Mouse (Mus musculus) hindbrain, embryonic 15.5 days (tissue): ENCODE results near the gene Terf2. TPM values are rescaled to one million over a fixed set of nuclear protein-coding genes. Genes with fewer than 3 reads are reported as not detected.

Experiments used
- ATAC-seq: fragments of 200-750 bp; cut with Nextera tagmentation; 2 replicates; pipeline ENCODE4 v1.8.0; 2017; ENCODE audit warnings: low read depth, moderate number of reproducible peaks, moderate TSS enrichment; ENCODE audit not compliant: low FRiP score
- H3K27ac ChIP-seq: fragments of 300-500 bp; sonication (generic); replicated peaks from 2 replicates; pipeline ENCODE4 v1.5.1; 2015; ENCODE audit warnings: mild to moderate bottlenecking, inconsistent platforms
- H3K27me3 ChIP-seq: fragments of 300-500 bp; sonication (generic); 2 replicates; pipeline ENCODE4 v1.6.1; 2015; ENCODE audit warnings: control low read depth, inconsistent platforms
- H3K36me3 ChIP-seq: fragments of 300-500 bp; sonication (generic); 2 replicates; pipeline ENCODE4 v1.6.1; 2015; ENCODE audit warnings: control low read depth, inconsistent platforms
- H3K4me1 ChIP-seq: fragments of 300-500 bp; sonication (generic); replicated peaks from 2 replicates; pipeline ENCODE4 v1.6.1; 2015; ENCODE audit warnings: control low read depth, inconsistent platforms
- H3K4me2 ChIP-seq: fragments of 300-500 bp; sonication (generic); 2 replicates; pipeline ENCODE4 v1.6.1; 2015; ENCODE audit warnings: moderate library complexity, mild to moderate bottlenecking, inconsistent platforms
- H3K4me3 ChIP-seq: fragments of 300-500 bp; sonication (generic); 2 replicates; pipeline ENCODE4 v1.5.1; 2015; ENCODE audit warnings: mild to moderate bottlenecking, inconsistent platforms
- H3K9ac ChIP-seq: fragments of 300-500 bp; sonication (generic); 2 replicates; pipeline ENCODE4 v1.6.1; 2015; ENCODE audit warnings: inconsistent platforms
- H3K9me3 ChIP-seq: fragments of 300-500 bp; sonication (generic); 2 replicates; pipeline ENCODE4 v1.6.1; 2016; ENCODE audit warnings: control low read depth, inconsistent platforms
- WGBS: fragments of 180-500 bp; shearing (Covaris S2); methylation state at CpG from one replicate; pipeline ENCODE4 v1.1.7; 2015; 5-methylcytosine and 5-hydroxymethylcytosine counted together
- polyA plus RNA-seq: library from polyadenylated mRNA; unstranded; fragments of >200 nt; fragmentation: Nextera tagmentation; extraction: Ambion mirVana; gene quantifications from 2 replicates; pipeline ENCODE4 v1.2.1, GENCODE M21; 2015

Gene Terf2
- polyA plus RNA-seq, result 23.9 and 26.8 TPM in 2 replicates

DNA sequence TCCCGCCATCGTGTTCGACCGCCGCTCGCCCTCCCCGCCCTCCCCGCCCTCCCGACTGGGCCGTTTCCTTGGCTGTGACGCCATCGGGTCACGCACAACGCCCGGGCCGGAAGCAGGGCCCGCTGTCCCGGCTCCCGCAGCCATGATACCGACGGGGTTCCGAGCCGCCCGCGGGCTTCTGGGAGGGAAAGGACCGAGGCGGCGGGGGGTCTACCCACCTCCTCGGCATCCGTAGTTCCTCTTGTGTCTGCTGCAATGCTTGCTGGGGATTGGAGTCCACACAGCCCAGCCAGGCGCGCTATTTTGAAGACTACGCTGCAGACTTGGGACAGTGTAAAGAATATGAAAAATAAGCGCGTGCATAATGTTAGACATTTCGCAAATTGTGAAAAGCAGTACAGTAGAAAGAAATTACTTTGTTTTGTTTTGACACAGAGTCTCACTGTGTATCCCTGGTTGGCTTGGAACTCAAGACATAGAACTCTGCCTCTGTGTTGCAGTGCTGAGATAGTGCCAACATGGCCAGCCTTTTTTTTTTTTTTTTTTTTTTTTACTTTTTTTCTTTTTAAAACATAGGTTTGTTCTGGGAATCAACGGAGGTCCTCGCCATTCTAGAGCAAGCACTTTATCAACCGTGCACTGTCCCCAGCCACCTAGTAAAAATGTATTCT is at the start of gene Terf2:
TSS of gene Terf2 (minus strand) at position 182 of the 671 bp plus-strand sequence.
- Histone ChIP-seq H3K9me3 (no peaks in the 10 kb centered on the region), H3K4me3 (peak within 1 kb of the TSS; percentile 96), H3K36me3 (0 out of 2 replicates have a peak, but pooled peaks cover 12% of the 10 kb centered on the region), H3K27ac (peak within 1 kb of the TSS; percentile 89), H3K9ac (peak within 1 kb of the TSS; percentile 92), H3K27me3 (no peaks in the 10 kb centered on the region), H3K4me2 (peak within 1 kb of the TSS; percentile 61), H3K4me1 (peaks cover 28% of the 10 kb centered on the region)
- 5% methylated on average over 32 of the region's 39 CpGs for WGBS
- ATAC-seq, result peak; percentile 97

DNA sequence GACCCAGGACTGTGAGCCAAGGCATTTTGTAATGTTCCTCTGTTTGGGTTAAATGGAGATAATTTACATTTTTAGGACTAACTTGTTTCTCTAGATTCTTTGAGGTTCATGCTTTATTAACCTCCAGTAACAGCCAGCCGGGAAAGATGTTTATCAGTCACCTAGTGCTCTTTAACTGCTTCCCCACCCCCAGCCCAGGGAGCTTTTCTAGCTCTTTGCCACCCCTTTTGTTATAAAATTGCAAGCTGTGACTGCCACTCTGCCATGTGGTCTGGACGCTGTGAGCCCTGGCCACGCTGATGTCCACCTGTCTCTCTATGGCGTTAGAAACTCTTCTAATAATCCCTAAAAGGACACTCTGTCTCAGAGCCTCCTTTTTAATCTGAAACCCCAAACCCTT is 47.2 kb upstream of the Terf2 start:
- Histone ChIP-seq H3K9me3 (no peaks in the 10 kb centered on the region), H3K36me3 (no peaks in the 10 kb centered on the region), H3K27me3 (no peaks in the 10 kb centered on the region), H3K4me3 (no peak overlapping the region), H3K27ac (no peak overlapping the region), H3K9ac (no peak overlapping the region), H3K4me2 (no peak overlapping the region), H3K4me1 (no peaks in the 10 kb centered on the region)
- WGBS, result 50% methylated on average over 4 of the region's 4 CpGs
- ATAC-seq, result no peak

DNA sequence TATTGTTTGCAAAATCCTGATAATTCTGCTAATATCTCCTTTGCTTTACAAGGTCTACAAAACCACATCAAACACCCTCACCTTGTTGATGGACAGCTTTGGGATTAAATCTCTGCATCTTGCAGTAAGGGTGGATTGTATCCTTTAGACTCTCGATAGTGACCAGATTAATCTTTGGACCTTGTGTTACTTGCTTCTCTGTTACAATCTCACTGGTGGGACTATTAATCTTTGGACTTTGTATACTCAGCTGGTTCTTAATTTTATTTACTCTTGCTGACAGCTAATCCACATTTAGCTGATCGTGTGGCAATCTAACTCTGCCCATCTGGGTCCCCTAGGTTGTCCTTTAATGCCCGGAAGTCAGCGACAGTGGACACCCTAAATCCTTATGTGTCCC is 46.2 kb upstream of the Terf2 start:
- no peak for ATAC-seq
- 90% methylated on average over 4 of the region's 4 CpGs for WGBS
- Histone ChIP-seq H3K36me3 (no peaks in the 10 kb centered on the region), H3K4me2 (no peak overlapping the region), H3K9me3 (no peaks in the 10 kb centered on the region), H3K4me1 (no peaks in the 10 kb centered on the region), H3K9ac (no peak overlapping the region), H3K27me3 (no peaks in the 10 kb centered on the region), H3K4me3 (no peak overlapping the region), H3K27ac (no peak overlapping the region)

- ATAC-seq, result no peak
- 37% methylated on average over 13 of the region's 13 CpGs for WGBS
- Histone ChIP-seq H3K9me3 (no peaks in the 10 kb centered on the region), H3K36me3 (no peaks in the 10 kb centered on the region), H3K9ac (no peak overlapping the region), H3K27ac (no peak overlapping the region), H3K4me1 (no peaks in the 10 kb centered on the region), H3K27me3 (no peaks in the 10 kb centered on the region), H3K4me2 (no peak overlapping the region), H3K4me3 (no peak overlapping the region)
Observed at GRCm38 (mm10) chr8:107139704-107140470, 43.5 kb upstream of the Terf2 start.

- Histone ChIP-seq H3K4me3 (no peak overlapping the region), H3K9me3 (no peaks in the 10 kb centered on the region), H3K4me2 (no peak overlapping the region), H3K4me1 (no peaks in the 10 kb centered on the region), H3K27me3 (no peaks in the 10 kb centered on the region), H3K27ac (no peak overlapping the region), H3K9ac (no peak overlapping the region), H3K36me3 (no peaks in the 10 kb centered on the region)
- WGBS, result 96% methylated on average over 5 of the region's 5 CpGs
- no peak for ATAC-seq
Observed at GRCm38 (mm10) chr8:107138338-107138737, 42.0 kb upstream of the Terf2 start.

DNA sequence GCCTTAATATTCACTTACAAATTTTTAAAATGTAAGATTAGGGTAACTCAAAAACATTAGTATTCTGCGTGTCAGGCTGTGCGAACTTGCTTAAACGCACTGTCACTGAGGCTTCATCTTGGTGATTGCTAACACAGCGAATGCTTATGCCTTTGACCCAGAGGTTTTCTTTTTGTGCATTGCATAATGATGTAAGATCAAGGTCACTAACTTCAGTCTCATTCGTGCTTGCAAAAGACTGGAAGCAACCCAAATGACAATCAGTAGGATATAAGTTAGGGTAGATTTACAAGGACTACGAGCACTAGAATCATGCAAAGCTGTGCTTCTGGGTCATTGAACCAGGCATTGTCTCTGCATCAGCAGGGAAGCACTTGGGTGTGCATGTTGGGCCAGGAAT is 41.2 kb upstream of the Terf2 start:
- Histone ChIP-seq H3K9me3 (no peaks in the 10 kb centered on the region), H3K9ac (no peak overlapping the region), H3K4me3 (no peak overlapping the region), H3K27ac (no peak overlapping the region), H3K4me1 (no peaks in the 10 kb centered on the region), H3K4me2 (no peak overlapping the region), H3K36me3 (no peaks in the 10 kb centered on the region), H3K27me3 (no peaks in the 10 kb centered on the region)
- no peak for ATAC-seq
- 77% methylated on average over 6 of the region's 6 CpGs for WGBS

DNA sequence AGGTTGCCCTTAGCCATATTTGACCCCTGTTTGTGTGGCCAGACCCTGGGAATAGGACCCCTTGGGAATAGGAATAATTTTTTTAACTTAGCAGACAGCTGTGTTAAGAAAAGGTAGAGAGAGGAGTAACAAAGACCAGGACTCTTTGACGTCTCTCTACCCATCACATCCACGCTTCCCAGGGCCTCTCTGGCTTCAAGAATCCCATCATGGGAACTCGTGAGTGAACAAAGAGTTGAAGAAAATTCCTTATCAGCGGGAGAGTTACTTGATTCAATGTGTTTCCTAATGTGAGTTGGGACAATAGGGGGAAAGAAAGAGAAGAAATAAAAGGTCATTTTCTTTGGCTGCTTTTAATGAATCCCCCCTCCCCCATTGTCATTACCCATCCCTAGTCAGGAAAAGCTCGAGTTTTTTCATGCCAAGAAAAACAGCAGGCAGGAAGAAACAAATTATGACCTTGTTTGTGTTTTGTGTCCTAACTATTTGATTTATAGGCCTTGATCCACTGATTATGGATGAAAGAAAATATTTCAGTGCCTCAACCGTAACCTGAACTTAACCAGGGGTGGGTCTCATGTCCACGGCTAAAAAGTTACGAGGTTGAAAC is 39.8 kb upstream of the Terf2 start:
- 21% methylated on average over 8 of the region's 8 CpGs for WGBS
- Histone ChIP-seq H3K9ac (no peak overlapping the region), H3K4me2 (no peak overlapping the region), H3K4me1 (no peaks in the 10 kb centered on the region), H3K27me3 (no peaks in the 10 kb centered on the region), H3K9me3 (no peaks in the 10 kb centered on the region), H3K27ac (no peak overlapping the region), H3K36me3 (no peaks in the 10 kb centered on the region), H3K4me3 (no peak overlapping the region)
- ATAC-seq, result no peak

- H3K9ac ChIP-seq, result no peak overlapping the region
- no peak overlapping the region for H3K4me3 ChIP-seq
- no peaks in the 10 kb centered on the region for H3K9me3 ChIP-seq
- WGBS, result 56% methylated on average over 6 of the region's 6 CpGs
- no peaks in the 10 kb centered on the region for H3K27me3 ChIP-seq
- no peak for ATAC-seq
- no peaks in the 10 kb centered on the region for H3K4me1 ChIP-seq
- no peaks in the 10 kb centered on the region for H3K36me3 ChIP-seq
- no peak overlapping the region for H3K4me2 ChIP-seq
- no peak overlapping the region for H3K27ac ChIP-seq
Observed at GRCm38 (mm10) chr8:107133881-107134280, 37.5 kb upstream of the Terf2 start.

- Histone ChIP-seq H3K27me3 (no peaks in the 10 kb centered on the region), H3K4me3 (no peak overlapping the region), H3K9me3 (no peaks in the 10 kb centered on the region), H3K36me3 (no peaks in the 10 kb centered on the region), H3K9ac (no peak overlapping the region), H3K27ac (no peak overlapping the region), H3K4me1 (no peaks in the 10 kb centered on the region), H3K4me2 (no peak overlapping the region)
- ATAC-seq, result no peak
- 88% methylated on average over 24 of the region's 24 CpGs for WGBS
Observed at GRCm38 (mm10) chr8:107132581-107133491, 36.5 kb upstream of the Terf2 start.

DNA sequence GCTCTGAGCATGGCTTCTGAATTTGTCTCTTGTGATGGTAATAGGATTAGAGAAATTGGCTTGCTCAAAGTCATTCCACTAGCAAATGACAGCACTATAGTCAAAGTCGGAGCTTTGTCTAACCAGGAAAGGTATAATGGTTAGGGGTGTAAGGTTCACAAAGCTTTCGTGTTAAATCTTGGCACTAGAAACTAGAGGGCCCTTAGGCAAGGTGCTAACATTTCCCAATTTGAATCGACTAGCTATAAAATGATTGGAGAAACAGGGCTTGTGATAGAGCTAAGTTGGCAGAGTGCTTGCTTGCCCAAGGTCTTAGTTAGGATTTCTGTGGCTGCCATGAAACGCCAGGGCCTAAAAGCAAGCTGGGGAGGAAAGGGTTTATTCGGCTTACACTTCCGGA is 33.7 kb upstream of the Terf2 start:
- no peaks in the 10 kb centered on the region for H3K9me3 ChIP-seq
- no peak overlapping the region for H3K9ac ChIP-seq
- no peak overlapping the region for H3K4me2 ChIP-seq
- H3K27ac ChIP-seq, result no peak overlapping the region
- no peaks in the 10 kb centered on the region for H3K4me1 ChIP-seq
- H3K36me3 ChIP-seq, result no peaks in the 10 kb centered on the region
- no peaks in the 10 kb centered on the region for H3K27me3 ChIP-seq
- WGBS, result 84% methylated on average over 6 of the region's 6 CpGs
- ATAC-seq, result no peak
- H3K4me3 ChIP-seq, result no peak overlapping the region

GRCm38 (mm10) chr8:107129171-107130025 is 33.1 kb upstream of the Terf2 start:
- no peak for ATAC-seq
- Histone ChIP-seq H3K27ac (no peak overlapping the region), H3K27me3 (no peaks in the 10 kb centered on the region), H3K4me3 (no peak overlapping the region), H3K9ac (no peak overlapping the region), H3K9me3 (no peaks in the 10 kb centered on the region), H3K4me2 (no peak overlapping the region), H3K4me1 (no peaks in the 10 kb centered on the region), H3K36me3 (no peaks in the 10 kb centered on the region)
- WGBS, result 50% methylated on average over 8 of the region's 8 CpGs
